31 mouse cellular contexts compared by ENCODE assay signal in the genomic region with DNA sequence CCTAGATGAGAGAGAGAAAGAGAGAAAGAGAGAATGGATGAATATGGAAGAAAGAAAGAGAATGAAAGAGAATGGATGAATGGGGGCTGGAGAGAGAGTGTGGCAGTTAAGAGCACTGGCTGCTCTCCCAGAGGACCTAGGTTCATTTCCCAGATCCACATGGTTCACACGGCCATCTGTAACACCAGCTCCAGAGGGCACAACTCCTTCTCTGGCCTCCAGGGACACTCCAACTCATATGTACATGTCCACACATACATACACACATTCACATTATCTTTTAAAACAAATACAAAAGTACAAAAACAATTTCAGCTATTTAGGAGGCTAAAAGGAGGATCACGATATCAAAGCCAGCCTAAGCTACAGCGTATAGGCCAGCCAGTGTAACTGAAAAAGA. TPM values are rescaled to one million over a fixed set of nuclear protein-coding genes. Genes with fewer than 3 reads are reported as not detected.
"Had no signal": no experiment of that assay in that cellular context is flagged by ENCODE, and none has a peak within 500 bp of the region (broad histone marks: within the 10 kb centered on the region; RNA-seq: fewer than 3 reads in every experiment).

No protein-coding gene starts in this region.

- DNase-seq: gastrocnemius, postnatal 10 days; gastrocnemius, postnatal 36 days; heart, adult 18-20 months; heart, postnatal 10 days; heart, postnatal 36 days; kidney, adult 11 months; kidney, adult 2 months; kidney, adult 9 months; kidney, postnatal 14 days; kidney, postnatal 36 days; layer of hippocampus, adult 9-11 months; layer of hippocampus, postnatal 36 days; left cerebral cortex, postnatal 4 days had no signal

- H3K9ac ChIP-seq: heart, embryonic 12.5 days; hindbrain, embryonic 15.5 days; limb, embryonic 13.5 days; limb, embryonic 15.5 days; liver, embryonic 15.5 days had no signal

- H3K27me3 ChIP-seq: heart, embryonic 12.5 days; hindbrain, embryonic 13.5 days; hindbrain, embryonic 15.5 days; limb, embryonic 15.5 days had no signal

- ATAC-seq: hindbrain, postnatal 0 days; intestine, embryonic 16.5 days had no signal

- H3K9me3 ChIP-seq: heart, embryonic 10.5 days; heart, embryonic 12.5 days; hindbrain, embryonic 13.5 days; hindbrain, embryonic 15.5 days; kidney, embryonic 15.5 days; limb, embryonic 13.5 days; limb, embryonic 15.5 days; liver, embryonic 15.5 days had no signal

- H3K4me2 ChIP-seq: heart, embryonic 12.5 days; hindbrain, embryonic 15.5 days; kidney, embryonic 15.5 days; limb, embryonic 13.5 days; limb, embryonic 15.5 days; liver, embryonic 11.5 days had no signal

- H3K4me3 ChIP-seq: heart, embryonic 10.5 days; heart, embryonic 12.5 days; hindbrain, embryonic 13.5 days; hindbrain, embryonic 15.5 days; kidney, embryonic 15.5 days; limb, embryonic 13.5 days; limb, embryonic 15.5 days; liver, embryonic 15.5 days had no signal

- H3K27ac ChIP-seq: heart, embryonic 10.5 days; hindbrain, embryonic 13.5 days; hindbrain, embryonic 15.5 days; hindbrain, postnatal 0 days; kidney, embryonic 15.5 days; kidney, postnatal 0 days; limb, embryonic 13.5 days; limb, embryonic 15.5 days; liver, embryonic 15.5 days had no signal

RNA-seq across cellular contexts. Expression of gene Hsd11b2, which starts 44.3 kb away (rescaled TPM):
- total RNA-seq: heart, postnatal 36 days; hematopoietic stem cell, adult 5-6 weeks; layer of hippocampus, adult 8-10 months; layer of hippocampus, postnatal 36 days; left cerebral cortex, adult 18-20 months; left cerebral cortex, adult 8-10 months; left cerebral cortex, postnatal 10 days; left cerebral cortex, postnatal 25 days; left cerebral cortex, postnatal 4 days had no signal
